Mouse (Mus musculus) C2C12 (cell line): ENCODE data around the gene Fam217b. TPM values are rescaled to one million over a fixed set of nuclear protein-coding genes. Genes with fewer than 3 reads are reported as not detected.

Experiments used
- H3K27me3 ChIP-seq: one replicate; pipeline ENCODE4 v1.6.1; 2011; ENCODE audit not compliant: control insufficient read depth, insufficient read depth, insufficient read length
- H3K36me3 ChIP-seq: one replicate; pipeline ENCODE4 v1.6.1; 2011; ENCODE audit not compliant: control insufficient read depth, insufficient read depth
- H3K4me3 ChIP-seq: one replicate; pipeline ENCODE4 v1.5.1; 2011; ENCODE audit warnings: mild to moderate bottlenecking, control low read depth; ENCODE audit not compliant: poor library complexity, insufficient read depth, severe bottlenecking
- H3K79me2 ChIP-seq: one replicate; pipeline ENCODE4 v1.6.1; 2011; ENCODE audit not compliant: control insufficient read depth, insufficient read depth
- H3K79me3 ChIP-seq: one replicate; pipeline ENCODE4 v1.6.1; 2011; ENCODE audit warnings: low read depth, control low read depth
- H3ac ChIP-seq: one replicate; pipeline ENCODE3; 2011; ENCODE audit warnings: low read depth; ENCODE audit not compliant: control insufficient read depth, insufficient read length
- CEBPB ChIP-seq: IDR thresholded peaks from one replicate; pipeline ENCODE4 v1.6.1; 2011; ENCODE audit warnings: low read depth, mild to moderate bottlenecking, control low read depth, moderate library complexity
- CTCF ChIP-seq: IDR thresholded peaks from one replicate; pipeline ENCODE4 v1.5.1; 2011; ENCODE audit not compliant: control insufficient read depth, insufficient read depth, insufficient read length
- FOSL1 ChIP-seq: IDR thresholded peaks from one replicate; pipeline ENCODE4 v1.8.0; 2011; ENCODE audit warnings: mild to moderate bottlenecking, low read length; ENCODE audit not compliant: poor library complexity, insufficient read depth, severe bottlenecking
- MAX ChIP-seq: IDR thresholded peaks from one replicate; pipeline ENCODE4 v1.6.1; 2011; ENCODE audit warnings: mild to moderate bottlenecking, control low read depth
- MYOD1 ChIP-seq: IDR thresholded peaks from one replicate; pipeline ENCODE4 v1.6.1; 2011; ENCODE audit warnings: low read depth; ENCODE audit not compliant: control insufficient read depth, insufficient read length
- MYOG ChIP-seq: IDR thresholded peaks from one replicate; pipeline ENCODE4 v1.6.1; 2011; ENCODE audit not compliant: control insufficient read depth, insufficient read length; ENCODE audit errors: extremely low read depth
- USF1 ChIP-seq: IDR thresholded peaks from one replicate; pipeline ENCODE4 v1.6.1; 2011; ENCODE audit warnings: low read depth, mild to moderate bottlenecking, control low read depth, moderate library complexity
- long read RNA-seq, 2 experiments: library from polyadenylated mRNA; unstranded; transcript quantifications; one replicate each; pipeline ENCODE4 v2.0.0; 2019 to 2020
- polyA plus RNA-seq: library from polyadenylated mRNA; unstranded; fragments of >200 nt; fragmentation: generic; extraction: Trizol; gene quantifications from one replicate; pipeline ENCODE4 v1.2.1, GENCODE M21; 2012; ENCODE audit warnings: missing spikeins

The Fam217b gene
- not detected for polyA plus RNA-seq
- long read RNA-seq, experiment 1: 0 reads
- long read RNA-seq, experiment 2: 0 reads

DNA sequence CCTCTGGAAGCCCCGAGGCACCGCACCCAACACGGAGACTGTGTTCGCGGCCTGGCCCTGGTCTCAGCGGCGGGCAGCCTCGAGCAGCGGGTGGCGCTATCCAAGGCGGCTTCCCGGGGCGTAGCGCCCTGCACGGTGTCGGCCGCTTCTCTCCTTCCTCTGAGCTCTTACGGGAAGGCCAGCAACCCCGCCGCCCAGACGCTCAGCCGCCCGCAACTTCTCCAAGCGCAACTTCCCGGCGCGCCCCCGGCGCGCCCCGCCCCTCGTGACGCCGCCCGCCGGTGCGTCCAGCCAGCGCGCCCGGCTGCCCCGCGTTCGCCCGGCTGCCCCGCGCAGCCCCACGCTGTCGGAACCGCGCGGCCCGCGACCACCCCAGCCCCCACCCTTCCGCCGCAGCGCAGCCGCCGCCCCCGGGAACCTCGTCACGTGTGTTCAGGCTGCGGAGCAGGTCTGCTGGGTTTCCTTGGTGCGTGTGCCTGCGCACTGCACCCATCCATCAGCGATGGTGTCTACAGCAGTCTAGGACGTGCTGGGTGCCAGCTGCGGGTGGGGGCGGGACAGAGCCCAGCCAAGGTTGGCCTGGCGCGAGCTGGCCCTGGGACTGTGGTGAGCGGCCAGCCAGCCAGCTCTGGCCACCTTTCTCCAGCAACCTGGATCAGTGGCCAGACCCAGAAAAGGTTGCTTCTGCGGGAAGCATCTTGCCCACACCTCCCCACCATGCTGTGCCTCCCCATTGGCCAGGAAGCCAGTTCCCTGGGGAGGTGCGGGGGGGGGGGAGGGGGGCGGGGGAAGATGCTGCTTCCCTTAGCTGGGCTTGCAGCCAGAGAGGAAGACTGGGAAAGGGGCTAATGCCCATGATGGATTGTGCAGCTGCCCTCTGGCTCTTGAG lies at the start of gene Fam217b, which contains the start of gene Ppp1r3d:
Gene Fam217b, plus strand, starts transcription at position 264 of the 889 bp plus-strand sequence.
Gene Ppp1r3d, minus strand, starts transcription at position 212 of the 889 bp plus-strand sequence.
- no peaks in the 10 kb centered on the region for H3K79me3 ChIP-seq
- no peak within 1 kb of the TSS for H3K4me3 ChIP-seq
- H3K79me2 ChIP-seq: no peaks in the 10 kb centered on the region
- TF ChIP-seq CTCF (no peak), MYOD1 (no peak), CEBPB (no peak), MAX (no peak), FOSL1 (no peak), MYOG (no peak), USF1 (no peak)
- no peaks in the 10 kb centered on the region for H3K27me3 ChIP-seq
- H3K36me3 ChIP-seq: no peaks in the 10 kb centered on the region
- no peak within 1 kb of the TSS for H3ac ChIP-seq

- no peak within 1 kb of the TSS for H3ac ChIP-seq
- H3K27me3 ChIP-seq: no peaks in the 10 kb centered on the region
- TF ChIP-seq USF1: no peak
- no peak for TF ChIP-seq FOSL1
- TF ChIP-seq MYOG: no peak
- TF ChIP-seq CEBPB: no peak
- TF ChIP-seq MAX: no peak
- no peak for TF ChIP-seq MYOD1
- TF ChIP-seq CTCF: no peak
- H3K36me3 ChIP-seq: no peaks in the 10 kb centered on the region
- no peaks in the 10 kb centered on the region for H3K79me3 ChIP-seq
- no peaks in the 10 kb centered on the region for H3K79me2 ChIP-seq
- H3K4me3 ChIP-seq: no peak within 1 kb of the TSS
Measured at GRCm38 (mm10) chr2:178407053-178407815, 7.1 kb upstream of the Fam217b start, which contains the start of gene Sycp2. Sycp2 (minus strand) TSS chr2:178407685.

DNA sequence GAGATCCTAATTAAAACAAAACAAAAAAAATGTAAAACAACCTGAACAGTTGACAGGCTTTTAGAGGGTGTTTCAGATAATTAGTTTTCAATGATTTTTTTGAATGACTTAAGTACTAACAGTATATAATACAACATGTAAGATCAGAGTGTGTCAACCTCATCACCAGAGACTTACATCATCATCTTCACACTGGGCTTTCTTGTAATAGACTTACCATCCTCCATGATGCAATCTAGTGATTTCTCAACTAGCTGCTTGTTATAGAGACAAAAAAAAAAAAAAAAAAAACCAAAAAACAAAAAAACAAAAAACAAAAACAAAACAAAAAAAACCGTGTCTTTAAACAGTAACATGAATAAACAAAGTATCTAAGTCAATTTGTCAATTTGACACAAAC lies 5.3 kb upstream of the Fam217b start:
- H3K36me3 ChIP-seq: no peaks in the 10 kb centered on the region
- H3ac ChIP-seq: no peak overlapping the region
- H3K27me3 ChIP-seq: no peaks in the 10 kb centered on the region
- H3K4me3 ChIP-seq: no peak overlapping the region
- no peaks in the 10 kb centered on the region for H3K79me2 ChIP-seq
- no peak for TF ChIP-seq MAX
- no peak for TF ChIP-seq MYOD1
- TF ChIP-seq MYOG: no peak
- no peak for TF ChIP-seq CTCF
- no peak for TF ChIP-seq USF1
- no peak for TF ChIP-seq FOSL1
- no peak for TF ChIP-seq CEBPB
- H3K79me3 ChIP-seq: no peaks in the 10 kb centered on the region

GRCm38 (mm10) chr2:178410286-178410685 lies 4.0 kb upstream of the Fam217b start:
- Histone ChIP-seq H3ac (no peak overlapping the region), H3K79me2 (no peaks in the 10 kb centered on the region), H3K79me3 (no peaks in the 10 kb centered on the region), H3K27me3 (no peaks in the 10 kb centered on the region), H3K4me3 (no peak overlapping the region), H3K36me3 (no peaks in the 10 kb centered on the region)
- TF ChIP-seq MAX: no peak
- no peak for TF ChIP-seq FOSL1
- TF ChIP-seq CTCF: no peak
- TF ChIP-seq MYOG: no peak
- TF ChIP-seq USF1: no peak
- no peak for TF ChIP-seq MYOD1
- TF ChIP-seq CEBPB: no peak

GRCm38 (mm10) chr2:178412598-178412997 lies 1.7 kb upstream of the Fam217b start:
- Histone ChIP-seq H3ac (no peak overlapping the region), H3K79me3 (no peaks in the 10 kb centered on the region), H3K79me2 (no peaks in the 10 kb centered on the region), H3K27me3 (no peaks in the 10 kb centered on the region), H3K4me3 (no peak overlapping the region), H3K36me3 (no peaks in the 10 kb centered on the region)
- no peak for TF ChIP-seq FOSL1
- TF ChIP-seq CEBPB: no peak
- TF ChIP-seq CTCF: no peak
- TF ChIP-seq MAX: no peak
- no peak for TF ChIP-seq MYOG
- TF ChIP-seq MYOD1: no peak
- no peak for TF ChIP-seq USF1
